Mouse (Mus musculus) liver, embryonic 14.5 days (tissue): ENCODE measurements around the gene Zdhhc12.

ENCODE experiments used
- CTCF ChIP-seq: IDR thresholded peaks from 2 replicates; pipeline ENCODE4 v1.5.1; 2016; ENCODE audit warnings: antibody characterized with exemption, low read depth, control low read depth
- EP300 ChIP-seq: IDR thresholded peaks from 2 replicates; pipeline ENCODE4 v1.6.1; 2016; ENCODE audit warnings: antibody characterized with exemption, low read depth

DNA sequence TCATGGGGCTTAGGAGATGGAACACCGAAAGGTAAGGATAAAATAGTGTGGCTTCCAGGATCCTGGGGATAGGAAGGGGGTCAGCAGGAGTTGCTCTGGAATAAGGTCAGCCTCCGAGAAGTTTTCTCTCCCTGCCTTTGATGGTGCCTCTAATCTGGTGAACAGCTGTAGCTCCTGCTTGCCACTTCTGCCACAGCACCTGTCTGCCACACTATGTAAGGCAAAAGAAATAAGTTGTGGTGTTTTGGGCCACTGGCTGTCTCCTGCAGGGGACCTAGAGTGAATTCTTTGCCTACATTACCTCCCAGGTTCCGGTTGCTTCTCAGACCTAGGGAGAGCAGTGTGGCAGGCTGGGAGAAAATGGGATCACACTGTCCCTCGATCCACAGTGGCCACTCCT is 14.7 kb downstream of the Zdhhc12 start:
- no peak for TF ChIP-seq CTCF
- no peak for TF ChIP-seq EP300
